Mouse (Mus musculus) fibroblast of lung, adult 2 months (primary cell): ENCODE data around the gene Rbm5.
A peak's percentile ranks its signal among the peaks of the same experiment; 100 is the strongest.

ENCODE experiments used
- DNase-seq: peaks from one replicate; pipeline ENCODE4 v3.0.0-alpha.2; 2011; ENCODE audit warnings: low read depth

Rbm5 gene

DNA sequence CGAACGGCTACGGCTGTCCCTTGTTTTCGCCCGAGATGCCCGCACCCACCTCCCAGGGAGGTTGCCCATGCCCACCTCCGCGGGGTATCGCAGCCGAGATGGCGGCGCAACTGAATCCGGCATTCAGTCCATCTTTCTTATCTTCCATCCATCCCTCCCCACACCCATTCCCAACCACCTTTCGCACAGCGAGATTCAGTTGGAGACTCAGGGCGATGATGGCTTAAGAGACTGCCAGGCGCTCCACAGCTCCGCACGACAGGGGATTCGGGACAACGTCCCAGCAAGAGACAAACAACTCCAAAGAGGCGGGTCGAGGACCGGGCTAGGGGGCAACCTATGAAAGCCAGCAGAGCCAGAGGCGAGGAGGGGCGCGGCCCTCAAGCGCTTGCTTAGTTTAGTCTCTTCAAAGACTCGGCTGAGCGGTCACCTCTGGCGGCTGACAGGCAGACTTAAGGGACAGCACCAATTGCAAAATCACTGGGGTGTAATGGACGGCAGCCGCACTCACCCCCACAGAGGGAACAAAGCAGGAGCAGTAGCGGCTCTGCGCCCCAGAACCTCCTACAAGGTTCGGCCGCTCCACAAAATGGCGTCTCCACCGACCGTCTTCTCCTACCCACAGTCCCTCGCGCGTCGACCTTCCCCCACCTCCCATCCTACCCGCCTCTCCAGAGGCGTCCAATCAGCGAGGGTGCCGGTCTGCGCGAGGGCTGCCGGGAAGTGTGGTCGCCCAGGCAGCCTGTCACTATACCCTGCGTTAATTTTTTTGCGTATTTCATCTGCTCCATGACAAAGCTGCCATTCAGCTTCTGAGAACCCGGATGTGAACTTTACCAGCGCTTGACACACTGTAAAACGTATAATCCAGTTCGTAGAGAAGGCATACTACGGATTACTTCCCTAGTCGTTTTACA is at the start of gene Rbm5:
Gene Rbm5 (minus strand): TSS at position 623 of the 917 bp plus-strand sequence.
- DNase-seq = peak; percentile 83

GRCm38 (mm10) chr9:107812132-107812531 is 41.3 kb upstream of the Rbm5 start:
- DNase-seq = no peak

- DNase-seq = no peak
Observed at GRCm38 (mm10) chr9:107810985-107811384, 40.2 kb upstream of the Rbm5 start.

- DNase-seq = no peak
Observed at GRCm38 (mm10) chr9:107791714-107792113, 20.9 kb upstream of the Rbm5 start.

- DNase-seq = no peak
Observed at GRCm38 (mm10) chr9:107782536-107783203, 11.9 kb upstream of the Rbm5 start.

- no peak for DNase-seq
Observed at GRCm38 (mm10) chr9:107776809-107777208, 6.0 kb upstream of the Rbm5 start.

DNA sequence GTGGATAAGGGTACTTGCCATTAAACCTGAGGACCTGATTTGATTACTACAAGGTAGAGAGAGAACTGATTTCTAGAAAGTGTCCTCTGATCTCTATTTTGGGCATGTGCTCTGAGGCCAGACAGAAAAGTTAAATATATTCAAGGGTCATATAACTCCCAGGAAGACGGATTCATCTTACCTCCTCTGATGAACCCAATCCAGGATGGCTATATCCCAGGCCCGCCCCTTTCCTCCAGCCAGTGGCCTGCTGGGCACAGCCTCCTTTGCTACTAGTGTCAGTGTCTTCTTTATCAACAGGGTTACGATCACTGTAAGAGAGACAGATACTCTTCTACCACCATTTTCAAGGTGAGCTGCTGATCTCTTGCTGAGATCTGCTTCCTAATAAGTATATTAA is 3.6 kb upstream of the Rbm5 start:
- DNase-seq = no peak

- no peak for DNase-seq
Observed at GRCm38 (mm10) chr9:107771782-107772181, 986 bp upstream of the Rbm5 start.

DNA sequence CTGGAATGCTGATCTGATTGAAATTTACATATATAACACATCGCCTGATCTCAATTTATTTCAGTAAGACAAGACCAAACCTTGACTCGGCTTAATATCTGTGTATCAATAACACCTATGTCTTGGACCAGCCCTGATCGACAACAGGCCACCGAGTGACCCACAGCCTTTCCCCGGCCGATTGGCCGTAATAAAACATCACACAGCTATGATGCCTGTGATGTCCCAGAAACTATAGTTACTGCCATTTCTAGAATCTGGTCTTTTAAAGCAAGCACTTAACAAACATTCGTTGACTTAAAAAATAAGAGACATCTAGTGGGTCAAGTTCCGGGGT is 791 bp downstream of the Rbm5 start:
- DNase-seq = no peak

DNA sequence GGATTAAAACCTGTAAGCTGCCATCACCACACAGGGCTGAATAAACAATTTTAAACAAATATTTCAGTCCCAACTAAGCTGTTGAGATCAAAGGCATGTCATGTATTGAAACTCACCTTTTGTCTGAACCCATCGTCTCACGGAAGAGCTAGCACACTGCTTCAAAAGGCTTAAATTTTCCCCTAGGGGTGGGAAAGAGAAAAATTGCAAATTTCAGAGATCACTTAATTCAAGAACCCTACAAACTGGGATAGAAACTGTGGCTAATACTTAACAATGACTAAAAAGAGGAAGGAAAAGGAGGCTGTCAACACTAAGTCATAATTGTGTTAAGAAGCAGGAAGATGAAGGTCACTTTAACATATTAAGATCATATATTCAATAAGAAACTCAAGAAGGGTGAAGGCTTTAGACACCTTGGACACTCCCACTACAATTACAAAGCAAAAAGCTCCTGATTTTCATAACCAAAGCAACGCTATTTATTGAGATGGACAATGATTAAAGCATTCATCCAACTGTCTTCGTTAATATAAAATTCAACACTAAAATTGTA is 1.3 kb downstream of the Rbm5 start:
- no peak for DNase-seq

- DNase-seq = no peak
Observed at GRCm38 (mm10) chr9:107768851-107769250, 1.9 kb downstream of the Rbm5 start.

DNA sequence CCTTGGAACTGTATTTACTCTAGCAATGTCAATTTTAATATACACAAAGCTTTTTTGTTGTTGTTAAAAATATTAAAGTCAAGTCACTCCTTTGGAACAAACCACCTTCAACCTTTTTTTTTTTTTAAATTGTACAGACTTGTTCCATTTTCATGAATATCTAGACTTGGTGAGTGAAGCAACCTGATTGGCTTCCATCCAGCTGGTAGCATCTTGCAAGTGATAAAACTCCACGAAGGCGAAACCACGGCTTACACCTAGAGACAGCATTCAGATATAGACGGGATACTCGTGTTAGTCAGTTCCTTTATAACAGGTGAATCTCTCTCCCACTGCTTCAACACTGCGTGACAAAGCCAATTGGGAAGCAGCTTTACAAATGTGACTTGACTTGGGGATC is 11.2 kb downstream of the Rbm5 start:
- no peak for DNase-seq

DNA sequence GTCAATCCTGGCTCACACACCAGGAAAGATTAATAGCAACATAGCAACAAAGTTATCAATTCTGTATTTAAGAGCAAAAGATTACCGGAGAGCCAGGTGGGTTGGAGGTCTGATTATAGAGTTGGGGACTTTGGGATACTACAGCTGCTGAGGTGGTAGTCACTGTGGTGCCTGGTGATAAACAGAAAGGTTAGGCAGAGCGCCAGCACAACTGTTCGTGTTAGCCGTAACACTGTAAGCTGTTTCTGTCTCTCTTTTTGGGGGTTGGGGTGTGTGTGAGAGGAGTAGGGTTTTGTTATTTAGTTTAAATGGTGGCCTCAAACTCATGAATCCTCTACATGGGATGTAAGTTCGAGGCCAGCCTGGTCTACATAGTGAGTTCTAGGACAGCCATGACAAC is 20.4 kb downstream of the Rbm5 start:
- DNase-seq = no peak

- DNase-seq = no peak
Observed at GRCm38 (mm10) chr9:107748063-107748462, 22.7 kb downstream of the Rbm5 start.

- no peak for DNase-seq
Observed at GRCm38 (mm10) chr9:107747310-107747709, 23.5 kb downstream of the Rbm5 start.

- no peak for DNase-seq
Observed at GRCm38 (mm10) chr9:107746679-107747078, 24.1 kb downstream of the Rbm5 start.

DNA sequence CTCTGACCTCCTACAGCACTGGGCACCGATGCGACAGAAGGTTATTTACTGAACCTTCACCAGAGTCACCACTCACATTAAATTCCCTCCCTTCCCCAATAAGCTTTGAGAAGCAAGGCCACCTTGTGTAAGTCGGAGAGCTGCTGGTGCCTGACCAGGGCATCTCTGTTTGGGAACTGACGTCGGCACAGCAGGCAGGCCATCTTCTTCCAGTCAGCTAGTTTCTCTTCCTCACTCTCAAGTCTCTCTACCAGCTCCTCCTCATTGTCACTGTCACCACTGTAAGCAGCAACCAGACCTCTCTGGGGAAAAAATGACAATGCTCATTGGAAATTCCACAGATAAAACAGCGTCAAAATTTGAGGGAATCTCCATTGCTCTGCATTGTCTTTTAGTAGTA is 26.7 kb downstream of the Rbm5 start:
- DNase-seq = no peak

GRCm38 (mm10) chr9:107738841-107739202 is 32.0 kb downstream of the Rbm5 start:
- DNase-seq = no peak

DNA sequence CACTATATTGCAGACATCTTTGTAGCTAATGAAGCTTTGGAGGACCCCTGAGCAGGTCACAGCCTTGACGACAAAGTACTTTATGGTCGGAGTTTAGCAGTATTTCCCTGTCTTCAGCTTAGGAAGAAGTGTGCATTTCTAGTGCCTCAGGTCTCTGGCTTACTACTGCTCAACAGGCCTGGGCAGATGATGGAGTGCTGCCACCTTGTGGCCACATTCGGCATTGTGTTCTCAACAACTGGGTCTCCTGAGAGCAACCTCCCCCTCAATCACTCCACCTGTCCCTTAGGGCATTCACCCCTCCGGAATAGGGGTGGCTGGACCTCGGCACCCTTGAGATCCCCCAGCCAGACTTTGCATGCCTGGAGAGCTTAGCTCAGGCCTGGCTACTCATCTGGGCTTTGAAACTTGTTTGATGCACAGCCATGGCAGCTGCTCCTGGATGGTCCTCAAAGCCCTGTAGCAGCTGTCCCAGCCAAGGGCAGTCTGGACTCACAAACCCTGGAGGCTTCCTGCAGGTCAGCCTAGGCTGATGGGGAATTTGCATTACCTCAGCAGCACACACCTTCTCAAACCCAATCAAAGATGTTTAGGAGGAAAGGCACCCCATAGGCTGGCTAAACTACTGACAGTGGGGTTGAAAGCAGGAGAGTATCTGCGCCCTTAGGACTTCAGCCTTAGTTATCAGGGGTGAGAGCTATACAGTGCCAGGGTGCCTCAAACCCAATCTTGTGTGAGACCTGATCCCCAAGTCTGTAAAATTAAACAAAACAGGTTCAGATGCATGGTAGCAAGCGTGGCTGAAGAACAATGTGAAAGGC is 32.6 kb downstream of the Rbm5 start:
- DNase-seq = peak; percentile 54

DNA sequence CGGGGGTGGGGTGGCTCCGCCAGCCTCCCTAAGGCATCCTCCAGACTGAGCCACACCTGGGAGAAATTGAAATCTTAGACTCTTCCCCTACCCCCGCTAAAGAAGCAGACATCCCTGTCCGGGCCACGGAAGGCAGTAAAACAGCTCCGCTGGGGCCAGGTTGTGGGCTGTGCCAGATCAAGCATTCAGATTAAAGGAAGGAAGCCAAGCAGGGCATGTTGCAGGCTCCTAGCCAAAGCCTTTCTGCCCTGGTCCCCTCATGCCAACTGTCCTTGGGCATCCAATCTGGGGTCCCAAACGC is 34.7 kb downstream of the Rbm5 start:
- no peak for DNase-seq

- DNase-seq = no peak
Observed at GRCm38 (mm10) chr9:107735356-107736184, 35.2 kb downstream of the Rbm5 start.

DNA sequence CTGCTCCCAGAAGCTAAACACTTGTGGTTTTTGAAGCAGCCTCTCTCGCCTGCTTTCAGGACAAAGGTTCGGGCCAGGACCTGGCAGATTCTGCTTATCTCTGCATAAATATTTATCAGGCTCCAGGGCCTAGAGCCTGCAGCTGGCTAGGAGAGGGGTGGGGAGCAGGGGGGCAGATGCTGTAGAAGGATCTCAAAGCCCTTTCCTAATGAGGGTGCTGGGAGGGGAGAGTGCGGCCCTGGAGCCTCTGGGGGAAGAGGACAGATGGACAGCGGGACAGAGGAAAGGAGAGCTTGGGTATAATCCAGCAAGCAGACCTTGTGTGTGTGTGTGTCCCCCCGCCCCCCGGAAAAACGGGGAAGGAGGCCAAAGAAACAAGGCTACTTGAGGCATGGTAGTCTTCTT is 36.2 kb downstream of the Rbm5 start:
- DNase-seq = no peak
